Mouse (Mus musculus): Measurements from ENCODE around the gene Pam.

DNA sequence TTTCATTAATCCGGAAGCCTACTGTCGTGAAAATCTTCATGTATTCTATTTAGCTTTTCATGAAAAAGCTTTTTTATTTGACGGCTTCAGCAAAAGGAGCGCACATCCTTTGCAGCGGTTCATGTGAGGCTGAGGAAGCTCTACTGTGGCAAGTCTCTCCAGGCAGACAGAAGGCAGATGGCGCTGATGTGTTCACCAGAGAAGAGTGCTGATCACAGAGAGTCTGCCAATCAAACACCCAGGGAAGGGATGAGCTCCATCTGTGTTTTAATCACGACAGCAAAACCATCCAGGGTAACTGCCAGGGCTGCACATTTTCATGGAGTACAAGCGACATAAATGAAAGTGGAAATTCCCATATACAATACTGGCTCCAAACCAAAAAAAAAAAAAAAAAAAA, 63.6 kb downstream of the Pam start:
- TF ChIP-seq CTCF (IDR thresholded peaks at IDR 0.05; ENCODE audit: borderline replicate concordance, insufficient read depth, low read length): no peak
- TF ChIP-seq POLR2A (IDR thresholded peaks at IDR 0.05; ENCODE audit: low read depth, low read length): no peak

All from embryonic fibroblast, embryonic 13.5 days (primary cell).